Mouse (Mus musculus) heart, postnatal 0 days (tissue): Measurements from ENCODE around the gene Tas2r135. TPM values are rescaled to one million over a fixed set of nuclear protein-coding genes. Genes with fewer than 3 reads are reported as not detected.

Experiments
- ATAC-seq: fragments of 200-750 bp; cut with Nextera tagmentation; 2 replicates; pipeline ENCODE4 v1.8.0; 2017; ENCODE audit warnings: low read depth, moderate number of reproducible peaks, moderate library complexity; ENCODE audit not compliant: insufficient read depth
- DNase-seq: peaks from one replicate; pipeline ENCODE4 v3.0.0-alpha.2; 2016; ENCODE audit warnings: low spot score
- H3K27ac ChIP-seq: fragments of 300-500 bp; sonication (generic); 2 replicates; pipeline ENCODE4 v1.5.1; 2014; ENCODE audit warnings: low read depth, mild to moderate bottlenecking
- H3K27me3 ChIP-seq: fragments of 300-500 bp; sonication (generic); 2 replicates; pipeline ENCODE4 v1.6.1; 2014; ENCODE audit warnings: low read length, mixed read lengths; ENCODE audit not compliant: control insufficient read depth, insufficient read depth
- H3K36me3 ChIP-seq: fragments of 300-500 bp; sonication (generic); replicated peaks from 2 replicates; pipeline ENCODE4 v1.6.1; 2014; ENCODE audit warnings: low read length, mixed read lengths; ENCODE audit not compliant: control insufficient read depth, insufficient read depth
- H3K4me1 ChIP-seq: fragments of 300-500 bp; sonication (generic); 2 replicates; pipeline ENCODE4 v1.6.1; 2014; ENCODE audit warnings: antibody characterized with exemption; ENCODE audit not compliant: control insufficient read depth, insufficient read depth
- H3K4me2 ChIP-seq: fragments of 300-500 bp; sonication (generic); 2 replicates; pipeline ENCODE4 v1.6.1; 2014; ENCODE audit warnings: low read depth, mild to moderate bottlenecking, low read length, moderate library complexity
- H3K4me3 ChIP-seq: fragments of 300-500 bp; sonication (generic); 2 replicates; pipeline ENCODE4 v1.5.1; 2014; ENCODE audit warnings: low read depth, low read length
- H3K9ac ChIP-seq: fragments of 300-500 bp; sonication (generic); replicated peaks from 2 replicates; pipeline ENCODE4 v1.6.1; 2014; ENCODE audit warnings: low read depth, low read length, mixed read lengths
- H3K9me3 ChIP-seq: fragments of 300-500 bp; sonication (generic); replicated peaks from 2 replicates; pipeline ENCODE4 v1.6.1; 2016; ENCODE audit warnings: low read length; ENCODE audit not compliant: control insufficient read depth
- CTCF ChIP-seq: IDR thresholded peaks from 2 replicates; pipeline ENCODE4 v1.5.1; 2016; ENCODE audit warnings: antibody characterized with exemption, control low read depth, low read depth
- EP300 ChIP-seq: IDR thresholded peaks from 2 replicates; pipeline ENCODE4 v1.6.1; 2016; ENCODE audit warnings: antibody characterized with exemption, low read depth
- WGBS: fragments of 180-500 bp; shearing (Covaris S2); extraction: QIAGEN DNeasy Blood & Tissue Kit; methylation state at CpG from one replicate; pipeline ENCODE4 v1.1.7; 2014; 5-methylcytosine and 5-hydroxymethylcytosine counted together
- polyA plus RNA-seq: library from polyadenylated mRNA; unstranded; fragments of >200 nt; fragmentation: Nextera tagmentation; extraction: Ambion mirVana; gene quantifications from 2 replicates; pipeline ENCODE4 v1.2.1, GENCODE M21; 2015
- total RNA-seq: library from RNA; depleted of rRNA; stranded (reverse); fragments of >200 nt; gene quantifications from 2 replicates; pipeline ENCODE4 v1.2.3, GENCODE M21; 2014; ENCODE audit warnings: low replicate concordance

The Tas2r135 gene
- total and polyA plus RNA-seq, 2 experiments from 2014 or later: not detected

DNA sequence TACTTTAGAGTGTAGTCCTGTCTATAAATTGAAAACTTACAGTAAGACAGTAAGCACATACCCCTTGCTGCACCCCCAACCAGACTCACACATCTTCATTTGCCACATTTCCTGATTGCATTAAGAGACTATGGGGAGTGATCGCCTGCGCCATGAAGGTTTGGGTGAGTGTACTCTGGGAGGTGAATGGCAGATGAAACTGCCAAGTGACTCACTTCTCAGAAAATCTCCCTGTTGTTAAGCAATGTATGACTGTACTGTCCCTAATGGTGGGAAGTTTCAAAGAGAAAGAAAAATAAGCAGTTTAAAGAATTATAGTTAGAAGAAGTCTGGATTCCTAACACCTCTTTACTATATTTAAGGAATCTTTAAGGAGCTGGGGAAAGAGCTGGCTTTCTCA lies 14.2 kb downstream of the Tas2r135 start:
- Histone ChIP-seq H3K4me1 (no peaks in the 10 kb centered on the region), H3K36me3 (no peaks in the 10 kb centered on the region), H3K4me2 (no peak overlapping the region), H3K27ac (no peak overlapping the region), H3K9me3 (no peaks in the 10 kb centered on the region), H3K4me3 (no peak overlapping the region), H3K27me3 (no peaks in the 10 kb centered on the region), H3K9ac (no peak overlapping the region)
- ATAC-seq (no peak), DNase-seq (no peak)
- TF ChIP-seq EP300: no peak
- no peak for TF ChIP-seq CTCF
- WGBS: 84% methylated on average over 2 of the region's 2 CpGs

DNA sequence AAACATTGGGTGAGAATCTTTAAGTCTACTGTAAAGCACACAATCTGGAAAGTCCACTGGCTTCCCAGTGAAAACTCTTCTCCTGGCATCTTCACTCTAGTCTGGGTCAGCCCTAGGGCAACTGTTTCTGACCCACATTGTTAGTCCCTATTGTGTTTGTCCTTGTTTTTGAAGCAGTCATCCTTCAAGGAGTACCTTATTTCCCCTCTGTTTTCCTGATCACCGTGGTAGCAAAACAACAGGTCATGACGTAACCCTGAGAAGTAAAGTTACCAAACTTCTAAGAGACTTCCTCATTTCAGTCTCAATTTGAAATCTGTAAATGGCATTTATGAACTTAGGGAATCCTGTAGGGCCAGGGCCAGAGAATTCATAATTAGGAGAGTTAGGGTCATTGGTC lies 16.2 kb downstream of the Tas2r135 start:
- ATAC-seq (no peak), DNase-seq (no peak)
- no peak for TF ChIP-seq CTCF
- TF ChIP-seq EP300: no peak
- H3K4me1 ChIP-seq: no peaks in the 10 kb centered on the region
- H3K4me2 ChIP-seq: no peak overlapping the region
- H3K9me3 ChIP-seq: no peaks in the 10 kb centered on the region
- H3K27me3 ChIP-seq: no peaks in the 10 kb centered on the region
- no peak overlapping the region for H3K9ac ChIP-seq
- H3K4me3 ChIP-seq: no peak overlapping the region
- H3K27ac ChIP-seq: no peak overlapping the region
- 74% methylated on average over 2 of the region's 2 CpGs for WGBS
- H3K36me3 ChIP-seq: no peaks in the 10 kb centered on the region

DNA sequence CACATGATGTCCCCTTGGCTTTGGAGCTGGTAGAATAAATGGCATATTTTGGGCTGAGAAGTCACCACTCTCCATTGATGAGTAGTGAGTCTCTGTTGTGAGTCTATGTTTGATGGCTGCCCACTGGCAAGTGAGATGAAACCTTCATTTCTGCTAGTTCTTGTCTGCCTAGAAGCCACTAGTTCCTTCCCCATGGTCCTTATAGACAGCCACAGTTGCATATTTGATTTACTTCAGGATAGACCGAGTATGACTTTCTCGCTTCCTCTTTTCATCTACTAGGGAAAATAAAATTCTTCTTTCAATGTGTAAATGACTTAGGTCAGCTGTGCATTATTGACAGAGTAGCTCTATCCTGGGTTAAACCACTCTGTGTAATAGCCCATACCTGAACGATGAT lies 19.2 kb downstream of the Tas2r135 start:
- H3K36me3 ChIP-seq: no peaks in the 10 kb centered on the region
- no peaks in the 10 kb centered on the region for H3K27me3 ChIP-seq
- 91% methylated on average over 3 of the region's 3 CpGs for WGBS
- H3K27ac ChIP-seq: no peak overlapping the region
- H3K9me3 ChIP-seq: no peaks in the 10 kb centered on the region
- TF ChIP-seq CTCF: no peak
- TF ChIP-seq EP300: no peak
- ATAC-seq: no peak
- no peak overlapping the region for H3K4me3 ChIP-seq
- DNase-seq: no peak
- no peak overlapping the region for H3K4me2 ChIP-seq
- H3K4me1 ChIP-seq: no peaks in the 10 kb centered on the region
- H3K9ac ChIP-seq: no peak overlapping the region

DNA sequence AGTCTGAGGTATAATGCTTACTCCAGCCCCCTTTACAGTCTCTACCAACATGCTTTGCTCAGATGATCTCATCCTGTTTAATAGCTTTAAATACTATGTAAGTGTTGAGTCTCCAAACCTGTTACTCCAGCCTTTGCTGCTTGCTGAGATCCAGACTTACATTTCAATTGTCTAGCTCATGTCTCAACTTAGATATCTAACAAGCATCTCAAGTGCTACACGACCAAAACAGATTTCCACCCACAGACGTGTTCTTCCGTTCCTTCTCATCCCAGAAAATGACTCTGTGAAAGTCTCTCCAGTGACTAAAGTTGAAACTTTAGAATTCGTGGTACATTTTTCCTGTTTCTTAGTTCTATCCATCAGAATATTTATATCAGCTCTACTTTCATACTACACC lies 21.1 kb downstream of the Tas2r135 start:
- TF ChIP-seq EP300 (no peak), CTCF (no peak)
- Histone ChIP-seq H3K4me3 (no peak overlapping the region), H3K9me3 (no peaks in the 10 kb centered on the region), H3K27ac (no peak overlapping the region), H3K4me2 (no peak overlapping the region), H3K4me1 (no peaks in the 10 kb centered on the region), H3K36me3 (no peaks in the 10 kb centered on the region), H3K9ac (no peak overlapping the region), H3K27me3 (no peaks in the 10 kb centered on the region)
- 58% methylated on average over 4 of the region's 4 CpGs for WGBS
- DNase-seq (no peak), ATAC-seq (no peak)

DNA sequence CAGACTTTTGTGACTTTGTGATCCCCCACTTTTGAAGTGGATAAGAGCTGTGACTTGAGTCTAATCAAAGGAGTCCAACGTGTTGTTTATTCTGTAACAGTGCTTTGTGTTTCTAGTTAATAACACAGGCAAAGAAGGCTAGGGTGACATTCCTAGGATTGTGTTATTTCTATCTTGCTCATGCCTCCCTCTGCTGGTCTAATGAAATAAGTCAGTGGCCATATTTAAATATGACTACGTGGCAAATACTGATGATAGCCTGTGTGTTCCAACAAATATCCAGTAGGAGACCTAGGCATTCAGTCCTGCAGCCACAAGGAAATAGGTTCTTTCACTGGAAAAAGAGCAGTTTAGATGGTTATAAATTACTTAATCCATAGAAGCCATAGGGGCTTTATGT lies 28.3 kb downstream of the Tas2r135 start:
- WGBS: 34% methylated on average over 2 of the region's 2 CpGs
- TF ChIP-seq EP300 (no peak), CTCF (peak; percentile 54)

DNA sequence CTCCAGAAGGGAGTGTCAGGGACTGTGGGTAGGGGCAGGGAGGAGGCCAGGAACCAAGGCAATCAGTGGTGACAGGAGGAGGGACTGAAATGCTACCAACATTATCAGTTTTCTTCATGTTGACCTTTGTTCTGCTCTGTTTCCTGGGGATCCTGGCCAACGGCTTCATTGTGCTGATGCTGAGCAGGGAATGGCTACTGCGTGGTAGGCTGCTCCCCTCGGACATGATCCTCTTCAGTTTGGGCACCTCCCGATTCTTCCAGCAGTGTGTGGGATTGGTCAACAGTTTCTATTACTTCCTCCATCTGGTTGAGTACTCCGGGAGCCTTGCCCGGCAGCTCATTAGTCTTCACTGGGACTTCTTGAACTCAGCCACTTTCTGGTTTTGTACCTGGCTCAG lies 29.2 kb downstream of the Tas2r135 start, which contains the start of gene Tas2r126:
TSS of gene Tas2r126 (plus strand) at position 90 of the 400 bp plus-strand sequence.
- DNase-seq (no peak), ATAC-seq (peak; percentile 53; the same call in 1 of the 2 replicates)
- 50% methylated on average over 6 of the region's 6 CpGs for WGBS
- no peaks in the 10 kb centered on the region for H3K4me1 ChIP-seq
- TF ChIP-seq CTCF (no peak), EP300 (no peak)
- no peak within 1 kb of the TSS for H3K27ac ChIP-seq
- no peaks in the 10 kb centered on the region for H3K9me3 ChIP-seq
- H3K27me3 ChIP-seq: no peaks in the 10 kb centered on the region
- H3K4me2 ChIP-seq: no peak within 1 kb of the TSS
- no peaks in the 10 kb centered on the region for H3K36me3 ChIP-seq
- H3K9ac ChIP-seq: no peak within 1 kb of the TSS
- no peak within 1 kb of the TSS for H3K4me3 ChIP-seq

More for the DNA sequence above, 28.3 kb downstream of the Tas2r135 start:
- Histone ChIP-seq H3K27me3 (no peaks in the 10 kb centered on the region), H3K4me1 (no peaks in the 10 kb centered on the region), H3K4me3 (no peak overlapping the region), H3K9me3 (no peaks in the 10 kb centered on the region), H3K9ac (no peak overlapping the region), H3K36me3 (no peaks in the 10 kb centered on the region), H3K4me2 (no peak overlapping the region), H3K27ac (no peak overlapping the region)
- ATAC-seq (0 out of 2 replicates have a peak, but pooled peaks have one; percentile 17), DNase-seq (peak; percentile 26)
